Mouse (Mus musculus) adrenal gland, adult 2 months (tissue): ENCODE results near the gene Id3. TPM values are rescaled to one million over a fixed set of nuclear protein-coding genes. Genes with fewer than 3 reads are reported as not detected.

ENCODE experiments used
- DNase-seq: peaks from one replicate; pipeline ENCODE4 v3.0.0; 2021
- polyA plus RNA-seq: library from polyadenylated mRNA; depleted of rRNA; stranded (reverse); fragments of >200 nt; gene quantifications from 2 replicates; pipeline ENCODE4 v1.2.3, GENCODE M21; 2012
- total RNA-seq, 2 experiments: library from RNA; stranded (reverse); gene quantifications; 2 replicates each; pipeline ENCODE4 v1.2.3; 2021

Gene Id3
- total and polyA plus RNA-seq, 3 experiments: 31.5 to 235 (median 70.5) TPM

GRCm38 (mm10) chr4:136147436-136148135 is 4.3 kb downstream of the Id3 start:
- DNase-seq: peak; percentile 93

GRCm38 (mm10) chr4:136148342-136149044 is 5.2 kb downstream of the Id3 start:
- peak; percentile 77 for DNase-seq

GRCm38 (mm10) chr4:136149045-136149379 is 5.7 kb downstream of the Id3 start:
- DNase-seq: no peak

- peak; percentile 56 for DNase-seq
Measured at GRCm38 (mm10) chr4:136149734-136150133, 6.4 kb downstream of the Id3 start.

GRCm38 (mm10) chr4:136150596-136150995 is 7.3 kb downstream of the Id3 start:
- no peak for DNase-seq

- DNase-seq: no peak
Measured at GRCm38 (mm10) chr4:136152821-136153220, 9.5 kb downstream of the Id3 start.

GRCm38 (mm10) chr4:136154462-136154861 is 11.2 kb downstream of the Id3 start:
- DNase-seq: no peak

GRCm38 (mm10) chr4:136158498-136158897 is 15.2 kb downstream of the Id3 start:
- no peak for DNase-seq

- peak; percentile 70 for DNase-seq
Measured at GRCm38 (mm10) chr4:136159802-136160397, 16.6 kb downstream of the Id3 start.

- DNase-seq: peak; percentile 86
Measured at GRCm38 (mm10) chr4:136163448-136163847, 20.2 kb downstream of the Id3 start.

GRCm38 (mm10) chr4:136164981-136165380 is 21.7 kb downstream of the Id3 start:
- no peak for DNase-seq

- peak; percentile 49 for DNase-seq
Measured at GRCm38 (mm10) chr4:136167701-136168100, 24.4 kb downstream of the Id3 start.

- DNase-seq: no peak
Measured at GRCm38 (mm10) chr4:136170401-136170800, 27.1 kb downstream of the Id3 start.

GRCm38 (mm10) chr4:136171455-136171854 is 28.2 kb downstream of the Id3 start:
- no peak for DNase-seq

- DNase-seq: peak; percentile 74
Measured at GRCm38 (mm10) chr4:136172011-136172541, 28.8 kb downstream of the Id3 start, which contains the start of gene E2f2. E2f2 (plus strand) TSS chr4:136172394.

- DNase-seq: peak; percentile 91
Measured at GRCm38 (mm10) chr4:136172542-136173209, 29.4 kb downstream of the Id3 start.

GRCm38 (mm10) chr4:136173210-136173715 is 30.0 kb downstream of the Id3 start:
- peak; percentile 32 for DNase-seq

GRCm38 (mm10) chr4:136174216-136175193 is 31.2 kb downstream of the Id3 start:
- DNase-seq: peak; percentile 76

- peak; percentile 29 for DNase-seq
Measured at GRCm38 (mm10) chr4:136176022-136176552, 32.8 kb downstream of the Id3 start.

- no peak for DNase-seq
Measured at GRCm38 (mm10) chr4:136177244-136177611, 33.9 kb downstream of the Id3 start.
